Mouse (Mus musculus) brain, embryonic 18.5 days (tissue): ENCODE measurements around the gene Ubald1.

Experiments used
- DNase-seq: peaks from one replicate; pipeline ENCODE4 v3.0.0-alpha.2; 2012; ENCODE audit warnings: low read depth, low spot score

Gene Ubald1

GRCm38 (mm10) chr16:4880136-4880825 lies at the start of gene Ubald1:
Ubald1 (minus strand) TSS chr16:4880315.
- peak; percentile 100 for DNase-seq

DNA sequence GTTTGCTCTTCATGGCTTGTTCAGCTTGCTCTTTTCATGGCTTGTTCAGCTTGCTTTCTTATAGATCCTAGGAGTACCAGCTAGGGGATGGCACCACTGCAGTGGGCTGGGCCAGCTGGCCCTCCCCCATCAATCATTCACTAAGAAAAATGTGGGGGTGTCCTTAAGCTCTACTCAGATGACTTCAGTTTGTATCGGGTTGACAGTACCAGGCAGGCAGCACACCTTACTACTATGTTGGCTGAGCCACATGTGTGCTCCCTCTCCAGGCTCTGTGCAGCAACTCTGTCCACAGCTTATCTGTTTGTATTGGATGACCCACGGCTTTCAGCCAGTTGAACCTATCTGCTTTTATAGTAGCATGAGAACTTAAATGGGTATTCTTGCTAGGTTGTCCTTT lies 48.4 kb upstream of the Ubald1 start:
- no peak for DNase-seq

DNA sequence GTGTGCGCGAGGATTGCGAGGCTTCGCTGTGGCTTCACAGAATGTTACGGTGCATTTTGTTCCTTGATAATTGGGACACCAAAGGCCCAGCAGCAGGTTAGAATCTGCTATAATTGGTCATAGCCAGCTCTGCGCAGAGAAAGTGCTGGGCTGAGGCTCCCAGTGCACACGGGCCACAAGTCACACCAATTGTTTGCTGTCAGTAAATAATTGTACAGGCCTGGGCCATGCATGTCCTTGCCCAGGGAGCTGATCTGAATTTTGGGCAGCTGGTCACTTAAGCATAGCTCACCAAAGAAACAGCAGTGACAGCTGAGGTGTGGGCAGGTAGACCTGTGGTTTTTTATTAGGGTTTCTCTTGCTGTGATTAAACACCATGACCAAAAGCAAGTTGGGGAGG lies 47.9 kb upstream of the Ubald1 start:
- DNase-seq: no peak

- DNase-seq: no peak
Observed at GRCm38 (mm10) chr16:4923996-4924395, 43.9 kb upstream of the Ubald1 start.

- DNase-seq: no peak
Observed at GRCm38 (mm10) chr16:4922481-4922880, 42.4 kb upstream of the Ubald1 start.

DNA sequence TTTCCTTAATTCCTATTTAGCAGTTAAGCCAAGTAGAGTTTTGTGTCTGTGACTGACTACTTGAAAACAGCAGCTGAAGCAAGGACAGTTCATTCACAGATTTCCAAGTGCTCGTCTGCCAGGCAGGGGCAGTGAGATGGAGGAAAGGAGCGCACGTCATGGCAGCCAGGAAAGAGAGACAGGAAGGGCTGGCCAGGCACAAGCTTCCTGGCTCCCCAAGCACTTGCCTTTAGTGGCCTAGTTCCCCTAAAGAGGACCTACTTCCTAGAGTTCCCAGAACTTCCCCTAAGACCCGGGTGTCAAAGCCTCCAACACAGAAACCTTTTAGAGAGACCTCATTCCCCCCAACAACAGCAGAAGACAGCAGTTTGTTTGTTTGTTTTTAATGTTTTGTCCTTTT lies 40.4 kb upstream of the Ubald1 start:
- DNase-seq: no peak

DNA sequence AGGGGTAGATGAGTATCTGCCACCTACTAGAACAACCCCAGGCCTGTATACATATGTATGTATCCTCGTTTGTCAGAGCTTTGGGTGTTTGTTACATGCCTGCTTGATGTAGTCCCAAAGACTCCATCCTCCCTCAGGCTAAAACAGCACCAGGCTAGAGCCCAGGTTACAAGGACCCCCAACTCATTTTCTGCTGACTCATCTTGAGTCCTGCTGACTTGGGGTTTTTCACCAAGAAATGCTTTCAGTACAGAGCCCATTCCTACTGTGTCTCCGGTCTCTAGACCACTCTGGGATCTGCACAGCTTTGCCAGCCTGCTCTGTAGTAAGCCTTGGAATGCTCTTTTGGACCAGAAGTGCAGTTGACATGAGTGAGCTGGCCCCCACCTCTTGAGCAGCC lies 36.5 kb upstream of the Ubald1 start:
- no peak for DNase-seq

GRCm38 (mm10) chr16:4915931-4916330 lies 35.8 kb upstream of the Ubald1 start:
- DNase-seq: no peak

- DNase-seq: peak; percentile 26
Observed at GRCm38 (mm10) chr16:4913783-4914735, 33.9 kb upstream of the Ubald1 start.

DNA sequence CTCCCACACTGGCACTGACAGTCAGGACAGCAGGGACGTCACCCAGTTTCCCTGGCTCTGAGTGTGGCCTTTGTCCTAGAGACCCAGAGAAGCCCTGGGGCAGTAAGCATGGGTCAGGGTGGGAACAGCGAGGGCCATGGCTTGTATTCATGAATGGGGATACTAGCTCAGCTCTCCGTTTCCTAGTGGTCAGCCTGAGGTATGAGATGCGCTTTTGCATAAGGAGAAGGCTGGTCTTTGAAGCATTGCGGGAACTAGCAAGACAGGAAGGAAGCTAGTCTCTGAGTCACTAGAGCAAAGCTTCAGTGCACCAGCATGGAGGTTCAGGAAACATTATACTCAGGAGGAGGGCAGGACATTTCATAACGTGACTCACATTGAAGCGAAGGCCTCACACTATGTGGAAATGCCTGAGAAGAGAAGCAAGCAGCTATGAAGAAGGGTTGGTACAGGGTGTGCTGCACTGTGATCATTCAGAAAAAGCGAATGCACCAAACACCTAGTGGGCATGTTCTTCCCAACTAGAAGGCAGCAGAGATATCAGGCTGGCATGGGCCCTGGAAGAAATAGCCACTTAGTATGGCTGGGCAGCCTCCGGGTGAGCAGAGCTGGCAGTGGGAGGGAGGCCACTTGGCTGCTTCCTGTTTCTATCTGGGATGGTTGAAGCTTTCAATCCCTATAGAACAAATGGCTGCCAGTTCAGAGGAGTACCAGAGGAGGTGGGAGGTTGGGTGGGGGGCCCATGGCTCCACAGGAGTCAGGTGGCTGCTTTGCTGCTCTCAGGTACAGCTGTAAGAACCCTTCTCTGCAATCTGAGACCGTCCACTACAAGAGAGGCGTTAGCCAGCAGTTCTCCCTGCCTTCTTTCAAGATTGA lies 33.0 kb upstream of the Ubald1 start:
- no peak for DNase-seq

DNA sequence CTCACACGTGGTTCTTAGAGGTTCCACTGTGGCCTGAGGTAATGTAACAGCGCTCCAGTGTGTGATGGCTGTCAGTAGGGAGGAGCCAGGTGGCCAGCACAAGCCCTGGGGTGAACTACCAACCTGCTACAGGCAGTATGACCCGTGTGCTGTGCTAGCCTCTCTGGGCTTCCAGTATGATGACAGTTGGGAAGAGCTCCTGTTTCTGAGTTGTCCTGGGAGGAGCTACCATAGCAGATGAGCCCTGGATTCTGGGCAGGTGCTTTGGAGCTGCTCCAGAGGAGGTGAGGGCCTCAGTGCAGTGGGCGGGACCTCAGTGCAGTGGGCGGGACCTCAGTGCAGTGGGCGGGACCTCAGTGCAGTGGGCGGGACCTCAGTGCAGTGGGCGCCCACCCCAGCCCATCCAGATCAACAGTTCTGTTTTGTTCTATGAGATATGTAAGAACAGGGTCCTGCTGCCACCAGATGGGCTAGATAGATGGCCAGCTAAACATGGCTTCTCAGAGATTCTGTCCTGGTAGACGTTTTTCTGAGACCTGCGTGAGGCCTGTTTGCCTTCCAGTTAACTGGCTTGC lies 32.0 kb upstream of the Ubald1 start:
- no peak for DNase-seq

GRCm38 (mm10) chr16:4910758-4911157 lies 30.6 kb upstream of the Ubald1 start:
- no peak for DNase-seq

DNA sequence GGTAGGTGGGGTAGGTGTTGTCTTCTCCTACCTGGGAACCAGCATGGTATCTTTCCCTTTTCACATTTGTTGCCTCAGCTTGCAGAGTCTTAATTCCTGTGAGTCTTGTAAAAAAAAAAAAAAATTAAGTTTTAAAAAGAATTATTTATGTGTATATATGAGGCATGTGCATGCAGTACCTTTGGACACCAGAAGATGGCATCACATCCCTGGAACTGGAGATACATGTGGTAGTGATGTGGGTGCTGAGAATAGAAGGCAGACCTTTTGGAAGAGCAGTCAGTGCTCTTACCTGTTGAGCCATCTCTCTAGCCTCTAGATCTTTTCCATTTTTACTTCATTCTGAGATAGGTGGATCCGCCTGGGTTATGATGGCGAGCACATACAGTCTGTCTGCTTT lies 29.6 kb upstream of the Ubald1 start:
- DNase-seq: no peak

DNA sequence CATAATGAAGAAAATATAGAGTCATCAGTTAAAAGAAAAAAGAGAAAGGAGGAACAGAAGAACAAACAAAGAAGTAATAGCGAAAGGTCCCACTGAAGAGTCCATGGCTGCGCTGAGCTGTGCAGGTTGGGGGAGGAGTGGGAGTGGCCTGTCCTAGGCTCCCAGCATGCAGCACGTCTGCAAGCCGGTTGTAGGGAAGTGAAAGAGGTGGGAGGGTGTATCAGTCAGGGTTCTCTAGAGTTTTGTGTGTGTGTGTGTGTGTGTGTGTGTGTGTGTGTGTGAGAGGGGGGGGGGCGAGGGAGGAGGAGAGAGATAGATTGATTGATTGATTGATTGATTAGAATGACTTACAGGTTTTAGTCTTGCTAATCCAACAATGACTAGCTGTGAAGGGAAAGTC lies 27.9 kb upstream of the Ubald1 start:
- DNase-seq: no peak

DNA sequence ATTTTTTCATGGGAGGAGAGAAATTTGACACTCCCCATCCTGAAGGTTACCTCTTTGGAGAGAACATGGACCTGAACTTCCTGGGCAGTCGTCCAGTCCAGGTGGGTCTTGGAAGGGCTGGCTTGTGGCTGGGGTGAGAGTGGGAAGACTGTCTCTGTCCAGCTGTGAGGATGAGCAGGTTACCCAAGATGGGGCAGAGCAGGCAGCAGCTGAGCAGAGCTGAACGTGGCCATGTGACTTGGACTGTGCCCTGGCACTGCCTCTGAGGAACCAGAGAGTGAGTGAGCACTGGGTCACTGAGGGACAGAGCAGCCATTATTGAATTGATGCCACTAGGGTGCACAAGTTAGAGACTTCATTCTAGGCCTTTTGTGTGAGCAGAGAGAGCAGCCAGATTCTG lies 27.3 kb upstream of the Ubald1 start:
- DNase-seq: no peak

DNA sequence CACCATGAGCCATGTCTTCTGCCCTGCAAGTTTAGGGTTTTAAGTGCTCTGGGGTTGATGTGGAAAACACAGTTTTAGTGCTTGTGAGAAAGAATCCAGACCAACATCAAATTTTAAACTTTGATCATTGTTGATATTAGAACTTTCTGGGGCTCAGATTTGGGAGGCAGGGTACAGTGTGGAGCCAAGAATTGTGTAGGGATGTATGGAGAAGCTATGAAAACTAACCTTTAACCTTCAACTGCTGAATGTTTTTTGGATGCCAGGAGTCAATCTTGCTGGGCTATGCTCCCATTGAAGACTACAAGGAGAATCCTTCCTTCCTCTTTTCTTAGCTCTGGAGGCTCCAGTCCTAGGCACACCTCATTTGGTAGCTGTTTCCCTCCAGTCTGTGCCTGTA lies 26.4 kb upstream of the Ubald1 start:
- no peak for DNase-seq

DNA sequence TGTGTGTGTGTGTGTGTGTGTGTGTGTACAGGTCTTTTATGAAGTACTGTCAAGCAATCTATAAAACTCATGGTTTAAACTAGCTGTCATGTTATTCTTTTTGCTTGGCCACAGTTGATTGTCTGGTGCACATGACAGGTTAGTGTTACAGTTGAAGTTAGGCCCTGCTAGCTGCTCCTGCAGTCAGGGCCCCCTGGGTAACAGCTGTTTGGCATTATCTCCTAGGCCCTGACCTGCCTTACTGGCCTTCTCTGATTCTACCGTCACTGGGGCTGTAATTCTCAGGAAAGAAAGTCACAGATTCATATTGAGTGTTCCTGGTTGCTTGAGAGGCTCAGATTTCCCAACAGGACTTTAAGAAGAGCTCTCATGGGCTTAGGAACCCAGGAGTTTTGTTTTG lies 25.5 kb upstream of the Ubald1 start:
- no peak for DNase-seq

DNA sequence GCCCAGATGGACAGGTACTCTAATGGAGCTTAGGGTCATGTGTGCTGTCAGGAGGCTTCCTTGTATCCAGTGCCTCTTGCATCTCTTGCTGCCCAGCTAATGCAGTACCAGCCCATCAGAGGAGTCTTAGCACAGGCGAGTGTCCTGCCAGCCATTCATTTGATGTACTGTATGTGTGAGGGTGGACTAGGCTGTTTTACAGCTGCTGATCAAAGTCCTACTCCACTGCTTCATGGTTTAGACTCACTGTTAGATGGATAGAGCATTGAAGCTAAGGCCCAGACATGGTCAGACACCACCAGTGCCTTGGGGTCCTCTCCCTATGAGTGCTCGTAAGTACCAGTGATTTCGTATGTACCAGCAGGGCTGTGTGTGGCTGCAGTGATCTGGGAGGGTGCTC lies 24.8 kb upstream of the Ubald1 start:
- DNase-seq: no peak

GRCm38 (mm10) chr16:4903491-4904102 lies 23.5 kb upstream of the Ubald1 start:
- no peak for DNase-seq

DNA sequence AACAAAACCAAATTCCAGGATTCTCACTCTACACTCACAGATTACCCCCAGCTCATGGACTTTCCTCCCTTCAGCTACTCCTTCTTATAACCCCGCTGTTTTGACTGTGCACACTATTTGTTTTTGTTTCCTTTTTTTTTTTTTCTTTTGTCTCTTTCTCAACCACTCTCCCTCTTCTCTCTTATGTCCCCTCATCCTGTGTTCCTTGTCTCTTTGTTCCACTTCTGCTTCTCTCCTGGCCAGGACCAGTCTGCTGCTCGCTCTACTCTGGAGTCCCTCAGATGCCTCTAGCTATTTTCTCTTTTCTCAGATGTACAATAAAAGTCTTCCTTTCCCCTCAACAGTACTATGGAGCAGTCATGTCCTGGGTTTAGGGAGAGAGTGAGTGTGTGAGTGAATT lies 22.3 kb upstream of the Ubald1 start:
- no peak for DNase-seq

DNA sequence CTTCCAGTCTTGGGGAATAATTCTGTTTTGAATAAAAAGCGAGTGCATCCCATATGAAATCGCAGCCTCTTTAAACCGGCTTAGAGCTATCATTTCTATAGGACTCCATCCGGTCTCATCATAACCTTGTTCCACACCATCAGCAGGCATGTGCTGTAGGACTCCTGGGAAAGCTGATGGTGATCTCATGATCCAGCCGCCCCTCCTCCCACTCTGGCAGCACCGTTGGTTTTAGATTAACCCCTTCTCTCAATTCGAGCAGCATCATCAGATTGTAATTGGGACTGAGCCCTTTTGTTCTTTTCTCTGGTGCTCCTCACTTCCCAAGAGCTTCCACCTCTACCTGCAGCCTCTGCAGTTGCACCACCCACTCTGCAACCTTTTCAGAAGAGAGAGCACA lies 21.1 kb upstream of the Ubald1 start:
- DNase-seq: no peak
